Mouse (Mus musculus): ENCODE measurements at regions not wholly inside any gene's neighbourhood (a gene's known extent, or its start where the extent isn't known, plus 50 kb on each side); places are given as distances from the start of the nearest gene placed in this dataset.
A peak's percentile ranks its signal among the peaks of the same experiment; 100 is the strongest.

GRCm38 (mm10) chr4:53319051-53319450 lies 121.2 kb upstream of the Slc44a1 start:
- no peak for ATAC-seq (ENCODE audit: insufficient number of reproducible peaks, insufficient read depth, low FRiP score, low TSS enrichment, low read depth)
- H3K4me1 ChIP-seq (replicated peaks), result peaks cover 35% of the 10 kb centered on the region
- no peak overlapping the region for H3K4me3 ChIP-seq (replicated peaks)
- 81% methylated on average over 4 of the region's 4 CpGs for WGBS
- H3K27me3 ChIP-seq, result no peaks in the 10 kb centered on the region
- no peak overlapping the region for H3K4me2 ChIP-seq
- H3K9me3 ChIP-seq, result no peaks in the 10 kb centered on the region
- H3K27ac ChIP-seq, result no peak overlapping the region
- H3K36me3 ChIP-seq, result no peaks in the 10 kb centered on the region
- no peak overlapping the region for H3K9ac ChIP-seq (replicated peaks)

- peaks cover 35% of the 10 kb centered on the region for H3K4me1 ChIP-seq (replicated peaks)
- WGBS, result 44% methylated on average over 6 of the region's 6 CpGs
- H3K4me3 ChIP-seq (replicated peaks), result no peak overlapping the region
- H3K27me3 ChIP-seq, result no peaks in the 10 kb centered on the region
- H3K27ac ChIP-seq, result peak overlapping the region; percentile 67; the same call in 1 of the 2 replicates
- H3K9ac ChIP-seq (replicated peaks), result no peak overlapping the region
- no peaks in the 10 kb centered on the region for H3K9me3 ChIP-seq
- ATAC-seq (ENCODE audit: insufficient number of reproducible peaks, insufficient read depth, low FRiP score, low TSS enrichment, low read depth), result no peak
- no peak overlapping the region for H3K4me2 ChIP-seq
- no peaks in the 10 kb centered on the region for H3K36me3 ChIP-seq
Measured at GRCm38 (mm10) chr4:53318181-53318580, 122.0 kb upstream of the Slc44a1 start.

- WGBS, result 76% methylated on average over 7 of the region's 7 CpGs
- H3K9ac ChIP-seq (replicated peaks), result no peak overlapping the region
- no peak for ATAC-seq (ENCODE audit: insufficient number of reproducible peaks, insufficient read depth, low FRiP score, low TSS enrichment, low read depth)
- peaks cover 35% of the 10 kb centered on the region for H3K4me1 ChIP-seq (replicated peaks)
- no peak overlapping the region for H3K4me3 ChIP-seq (replicated peaks)
- H3K27ac ChIP-seq, result no peak overlapping the region
- H3K4me2 ChIP-seq, result no peak overlapping the region
- H3K27me3 ChIP-seq, result no peaks in the 10 kb centered on the region
- no peaks in the 10 kb centered on the region for H3K9me3 ChIP-seq
- no peaks in the 10 kb centered on the region for H3K36me3 ChIP-seq
Measured at GRCm38 (mm10) chr4:53317453-53317824, 122.8 kb upstream of the Slc44a1 start.

- H3K4me1 ChIP-seq (replicated peaks), result peaks cover 35% of the 10 kb centered on the region
- H3K27ac ChIP-seq, result no peak overlapping the region
- H3K9ac ChIP-seq (replicated peaks), result no peak overlapping the region
- WGBS, result 66% methylated on average over 14 of the region's 14 CpGs
- no peak overlapping the region for H3K4me2 ChIP-seq
- ATAC-seq (ENCODE audit: insufficient number of reproducible peaks, insufficient read depth, low FRiP score, low TSS enrichment, low read depth), result peak; percentile 71; the same call in 1 of the 2 replicates
- no peaks in the 10 kb centered on the region for H3K36me3 ChIP-seq
- no peaks in the 10 kb centered on the region for H3K27me3 ChIP-seq
- no peaks in the 10 kb centered on the region for H3K9me3 ChIP-seq
- H3K4me3 ChIP-seq (replicated peaks), result no peak overlapping the region
Measured at GRCm38 (mm10) chr4:53316796-53317452, 123.3 kb upstream of the Slc44a1 start.

- no peak overlapping the region for H3K4me3 ChIP-seq (replicated peaks)
- ATAC-seq (ENCODE audit: insufficient number of reproducible peaks, insufficient read depth, low FRiP score, low TSS enrichment, low read depth), result no peak
- peaks cover 35% of the 10 kb centered on the region for H3K4me1 ChIP-seq (replicated peaks)
- no peak overlapping the region for H3K27ac ChIP-seq
- H3K27me3 ChIP-seq, result no peaks in the 10 kb centered on the region
- no peak overlapping the region for H3K4me2 ChIP-seq
- WGBS, result 79% methylated on average over 13 of the region's 13 CpGs
- H3K9ac ChIP-seq (replicated peaks), result no peak overlapping the region
- no peaks in the 10 kb centered on the region for H3K36me3 ChIP-seq
- no peaks in the 10 kb centered on the region for H3K9me3 ChIP-seq
Measured at GRCm38 (mm10) chr4:53315876-53316762, 124.1 kb upstream of the Slc44a1 start.

GRCm38 (mm10) chr4:53315121-53315875 lies 124.9 kb upstream of the Slc44a1 start:
- ATAC-seq (ENCODE audit: insufficient number of reproducible peaks, insufficient read depth, low FRiP score, low TSS enrichment, low read depth), result no peak
- Histone ChIP-seq H3K9ac (replicated peaks) (no peak overlapping the region), H3K36me3 (no peaks in the 10 kb centered on the region), H3K27ac (no peak overlapping the region), H3K4me3 (replicated peaks) (no peak overlapping the region), H3K4me1 (replicated peaks) (peaks cover 35% of the 10 kb centered on the region), H3K27me3 (no peaks in the 10 kb centered on the region), H3K4me2 (no peak overlapping the region), H3K9me3 (no peaks in the 10 kb centered on the region)
- WGBS, result 75% methylated on average over 7 of the region's 7 CpGs

- WGBS, result 88% methylated on average over 8 of the region's 8 CpGs
- Histone ChIP-seq H3K9me3 (no peaks in the 10 kb centered on the region), H3K27me3 (no peaks in the 10 kb centered on the region), H3K4me2 (no peak overlapping the region), H3K27ac (no peak overlapping the region), H3K9ac (replicated peaks) (no peak overlapping the region), H3K36me3 (no peaks in the 10 kb centered on the region), H3K4me1 (replicated peaks) (peaks cover 34% of the 10 kb centered on the region), H3K4me3 (replicated peaks) (no peak overlapping the region)
- no peak for ATAC-seq (ENCODE audit: insufficient number of reproducible peaks, insufficient read depth, low FRiP score, low TSS enrichment, low read depth)
Measured at GRCm38 (mm10) chr4:53314076-53314475, 126.1 kb upstream of the Slc44a1 start.

GRCm38 (mm10) chr4:53307121-53307520 lies 133.1 kb upstream of the Slc44a1 start:
- Histone ChIP-seq H3K27me3 (no peaks in the 10 kb centered on the region), H3K9ac (replicated peaks) (no peak overlapping the region), H3K4me1 (replicated peaks) (no peaks in the 10 kb centered on the region), H3K4me3 (replicated peaks) (no peak overlapping the region), H3K36me3 (no peaks in the 10 kb centered on the region), H3K9me3 (no peaks in the 10 kb centered on the region), H3K27ac (no peak overlapping the region), H3K4me2 (no peak overlapping the region)
- ATAC-seq (ENCODE audit: insufficient number of reproducible peaks, insufficient read depth, low FRiP score, low TSS enrichment, low read depth), result no peak
- WGBS, result 64% methylated on average over 4 of the region's 4 CpGs

GRCm38 (mm10) chr4:53304782-53305385 lies 135.3 kb upstream of the Slc44a1 start:
- H3K9me3 ChIP-seq, result no peaks in the 10 kb centered on the region
- no peak overlapping the region for H3K4me2 ChIP-seq
- no peak for ATAC-seq (ENCODE audit: insufficient number of reproducible peaks, insufficient read depth, low FRiP score, low TSS enrichment, low read depth)
- no peak overlapping the region for H3K9ac ChIP-seq (replicated peaks)
- no peaks in the 10 kb centered on the region for H3K27me3 ChIP-seq
- H3K4me3 ChIP-seq (replicated peaks), result no peak overlapping the region
- H3K36me3 ChIP-seq, result no peaks in the 10 kb centered on the region
- no peak overlapping the region for H3K27ac ChIP-seq
- WGBS, result 85% methylated on average over 4 of the region's 4 CpGs
- no peaks in the 10 kb centered on the region for H3K4me1 ChIP-seq (replicated peaks)

GRCm38 (mm10) chr4:53304290-53304654 lies 135.9 kb upstream of the Slc44a1 start:
- Histone ChIP-seq H3K36me3 (no peaks in the 10 kb centered on the region), H3K4me3 (replicated peaks) (no peak overlapping the region), H3K4me2 (no peak overlapping the region), H3K27me3 (no peaks in the 10 kb centered on the region), H3K9ac (replicated peaks) (no peak overlapping the region), H3K4me1 (replicated peaks) (no peaks in the 10 kb centered on the region), H3K27ac (no peak overlapping the region), H3K9me3 (no peaks in the 10 kb centered on the region)
- 69% methylated on average over 2 of the region's 2 CpGs for WGBS
- ATAC-seq (ENCODE audit: insufficient number of reproducible peaks, insufficient read depth, low FRiP score, low TSS enrichment, low read depth), result no peak
